Mouse (Mus musculus): Measurements from ENCODE around the gene Rybp.

Gene Rybp

GRCm38 (mm10) chr6:100190803-100191559 is 96.3 kb downstream of the Rybp start:
- DNase-seq (ENCODE audit: low read depth, low spot score) = no peak

GRCm38 (mm10) chr6:100190310-100190709 is 97.0 kb downstream of the Rybp start:
- no peak for DNase-seq (ENCODE audit: low read depth, low spot score)

GRCm38 (mm10) chr6:100188883-100189743 is 98.2 kb downstream of the Rybp start:
- no peak for DNase-seq (ENCODE audit: low read depth, low spot score)

GRCm38 (mm10) chr6:100187821-100188220 is 99.5 kb downstream of the Rybp start:
- DNase-seq (ENCODE audit: low read depth, low spot score) = no peak

- DNase-seq (ENCODE audit: low read depth, low spot score) = no peak
Observed at GRCm38 (mm10) chr6:100186789-100187188, 100.5 kb downstream of the Rybp start.

- DNase-seq (ENCODE audit: low read depth, low spot score) = no peak
Observed at GRCm38 (mm10) chr6:100185524-100185923, 101.8 kb downstream of the Rybp start.

- DNase-seq (ENCODE audit: low read depth, low spot score) = no peak
Observed at GRCm38 (mm10) chr6:100183344-100183743, 103.9 kb downstream of the Rybp start.

GRCm38 (mm10) chr6:100180883-100181262 is 106.4 kb downstream of the Rybp start:
- DNase-seq (ENCODE audit: low read depth, low spot score) = no peak

GRCm38 (mm10) chr6:100180213-100180882 is 106.9 kb downstream of the Rybp start:
- no peak for DNase-seq (ENCODE audit: low read depth, low spot score)

- DNase-seq (ENCODE audit: low read depth, low spot score) = no peak
Observed at GRCm38 (mm10) chr6:100178830-100179229, 108.5 kb downstream of the Rybp start.

All from c-Kit-negative CD71-positive TER-119-positive erythroid progenitor cells, embryonic 14.5 days (primary cell).